Mouse (Mus musculus): Measurements from ENCODE around the gene Vapa.
A peak's percentile ranks its signal among the peaks of the same experiment; 100 is the strongest.
"Not testable (repeated sequence)": the region's sequence is repeated elsewhere in the genome, so short reads cannot be mapped to it uniquely, and the experiment has no call there.

The Vapa gene

GRCm38 (mm10) chr17:65613463-65614412, at the start of gene Vapa:
Gene Vapa (minus strand): TSS chr17:65613555.
- peak; percentile 98 for DNase-seq (ENCODE audit: extremely low spot score, low spot score)

- DNase-seq (ENCODE audit: extremely low spot score, low spot score), result no peak
Observed at GRCm38 (mm10) chr17:65662662-65663061, 49.3 kb upstream of the Vapa start.

- no peak for DNase-seq (ENCODE audit: extremely low spot score, low spot score)
Observed at GRCm38 (mm10) chr17:65658416-65658815, 45.1 kb upstream of the Vapa start.

DNA sequence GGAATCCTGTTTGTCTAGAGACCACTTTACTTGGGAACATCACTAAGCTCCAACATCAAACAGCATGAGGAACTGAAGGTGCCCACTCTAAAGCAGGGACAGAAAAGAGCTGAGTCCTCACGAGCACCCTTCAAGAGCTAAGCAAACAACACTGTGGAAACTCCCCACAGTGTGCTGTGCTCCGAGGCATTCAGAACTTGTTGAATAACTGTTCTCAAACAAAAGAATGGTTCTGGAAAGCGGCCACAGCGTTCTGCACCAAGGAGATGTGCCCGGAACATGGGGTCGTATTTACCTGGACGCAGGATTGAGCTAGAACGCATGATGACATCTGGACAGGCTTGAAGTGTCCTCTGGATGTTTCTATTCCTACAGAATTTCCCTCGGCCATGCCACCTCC, 44.6 kb upstream of the Vapa start:
- DNase-seq (ENCODE audit: extremely low spot score, low spot score), result no peak

DNA sequence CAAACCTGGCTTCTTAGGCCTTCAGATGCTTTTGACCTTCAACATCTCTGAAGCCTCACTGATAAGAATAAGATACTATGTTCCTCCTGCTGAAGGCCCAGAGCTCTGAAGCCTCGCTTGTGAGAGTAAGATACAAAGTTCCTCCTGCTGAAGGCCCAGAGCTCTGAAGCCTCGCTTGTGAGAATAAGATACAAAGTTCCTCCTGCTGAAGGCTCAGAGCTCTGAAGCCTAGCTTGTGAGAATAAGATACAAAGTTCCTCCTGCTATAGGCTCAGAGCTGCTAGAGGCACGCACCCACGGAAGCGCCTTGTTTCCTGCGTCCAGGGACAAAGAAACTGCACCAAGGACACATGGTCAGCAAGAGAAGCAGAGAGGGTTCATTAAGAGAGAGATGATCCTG, 43.4 kb upstream of the Vapa start:
- no peak for DNase-seq (ENCODE audit: extremely low spot score, low spot score)

GRCm38 (mm10) chr17:65656076-65656475, 42.7 kb upstream of the Vapa start:
- no peak for DNase-seq (ENCODE audit: extremely low spot score, low spot score)

DNA sequence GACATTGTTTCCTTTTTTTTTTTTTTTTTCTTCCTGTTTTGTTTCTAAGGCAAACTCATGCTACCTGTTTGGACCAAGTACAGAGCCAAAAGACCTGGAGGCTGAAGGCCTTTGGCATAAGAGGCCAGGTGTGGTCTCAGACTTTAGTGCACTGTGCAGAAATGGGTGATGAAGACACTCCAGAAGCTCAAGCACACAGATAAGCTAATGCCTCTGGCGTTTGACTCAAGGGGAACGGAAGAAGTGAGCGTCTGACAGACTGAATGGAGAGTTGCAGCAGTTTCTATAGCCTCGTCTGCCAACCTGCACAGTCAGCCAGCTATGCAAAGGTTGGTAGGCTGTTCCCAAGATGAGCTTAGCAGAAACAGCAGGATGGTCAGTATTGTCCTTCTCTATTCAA, 42.3 kb upstream of the Vapa start:
- no peak for DNase-seq (ENCODE audit: extremely low spot score, low spot score)

GRCm38 (mm10) chr17:65650598-65650997, 37.2 kb upstream of the Vapa start:
- DNase-seq (ENCODE audit: extremely low spot score, low spot score), result no peak

GRCm38 (mm10) chr17:65649175-65649493, 35.8 kb upstream of the Vapa start:
- DNase-seq (ENCODE audit: extremely low spot score, low spot score), result no peak

DNA sequence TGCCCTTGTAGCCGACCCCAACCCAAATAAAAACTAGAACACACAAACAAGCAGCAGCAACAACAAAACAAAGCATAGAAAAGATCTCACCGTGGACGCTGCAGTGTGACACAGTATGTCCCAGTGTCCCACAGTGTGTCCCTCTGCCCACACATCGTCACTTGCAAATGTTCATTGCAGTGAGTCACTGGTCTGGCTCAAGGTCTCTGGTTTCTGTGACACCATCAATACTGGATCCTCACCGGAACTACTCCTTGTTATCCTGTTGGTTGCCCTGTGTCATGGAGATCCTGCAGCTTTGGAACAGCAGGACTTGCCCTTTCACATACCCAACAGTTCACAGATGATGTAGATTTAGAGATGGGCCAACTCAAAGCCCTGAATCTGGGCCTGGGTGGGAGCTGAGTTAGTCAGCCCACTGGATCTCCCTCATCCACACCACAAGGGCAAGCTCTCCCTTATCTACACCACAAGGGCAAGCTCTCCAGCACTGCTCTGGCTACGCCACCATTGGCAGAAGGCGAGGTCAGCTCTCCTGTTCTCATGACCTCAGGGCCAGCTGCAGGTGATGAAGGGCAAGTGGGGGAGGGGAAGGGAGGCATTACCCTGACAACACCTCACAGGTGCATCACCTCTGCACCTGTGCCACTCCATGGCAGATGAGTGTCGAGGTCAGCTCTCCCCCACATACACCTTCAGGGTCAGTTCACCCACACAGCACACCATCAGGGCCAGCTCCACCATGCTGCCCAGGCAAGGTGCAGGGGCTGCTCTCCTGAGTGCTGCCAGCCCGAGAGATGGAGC, 35.2 kb upstream of the Vapa start:
- DNase-seq (ENCODE audit: extremely low spot score, low spot score), result no peak

DNA sequence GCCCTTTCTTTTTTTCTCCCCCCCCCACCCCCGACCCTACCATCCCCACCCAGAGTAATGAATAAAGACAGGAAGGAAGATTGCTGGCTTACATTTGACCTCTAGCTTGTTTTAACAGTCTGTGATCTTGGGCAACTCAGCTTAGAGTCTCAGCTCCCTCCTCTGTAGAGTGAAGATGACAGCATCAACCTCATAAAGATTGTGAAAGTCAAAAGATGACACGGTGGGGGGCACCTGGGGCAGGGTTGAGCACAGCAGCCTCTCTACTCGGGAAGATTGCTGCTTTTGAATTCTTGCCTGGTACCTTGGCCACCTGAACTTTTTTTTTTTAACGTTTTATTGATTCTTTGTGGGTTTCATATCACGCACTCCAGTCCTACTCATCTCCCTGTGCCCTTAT, 34.6 kb upstream of the Vapa start:
- no peak for DNase-seq (ENCODE audit: extremely low spot score, low spot score)

GRCm38 (mm10) chr17:65647226-65647625, 33.9 kb upstream of the Vapa start:
- no peak for DNase-seq (ENCODE audit: extremely low spot score, low spot score)

DNA sequence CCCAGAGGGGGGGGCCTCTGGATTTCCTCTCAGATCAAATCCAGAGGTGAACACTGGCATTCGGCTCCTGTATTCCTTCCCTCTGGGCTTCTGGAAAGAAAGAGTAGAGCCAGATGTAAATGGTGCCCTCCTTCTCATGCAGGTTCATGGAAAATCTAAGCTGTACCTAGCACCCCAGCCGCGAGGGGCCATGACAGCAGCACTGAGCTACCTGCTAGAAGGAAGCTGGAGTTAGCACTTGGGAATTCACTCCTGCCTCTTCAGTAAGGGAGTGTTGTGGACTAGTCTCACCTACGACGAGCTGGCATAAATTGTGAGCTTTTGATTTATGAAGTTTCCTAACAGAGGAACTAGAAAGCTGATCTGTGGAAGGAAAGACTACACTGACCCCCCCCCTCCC, 30.2 kb upstream of the Vapa start:
- DNase-seq (ENCODE audit: extremely low spot score, low spot score), result no peak

DNA sequence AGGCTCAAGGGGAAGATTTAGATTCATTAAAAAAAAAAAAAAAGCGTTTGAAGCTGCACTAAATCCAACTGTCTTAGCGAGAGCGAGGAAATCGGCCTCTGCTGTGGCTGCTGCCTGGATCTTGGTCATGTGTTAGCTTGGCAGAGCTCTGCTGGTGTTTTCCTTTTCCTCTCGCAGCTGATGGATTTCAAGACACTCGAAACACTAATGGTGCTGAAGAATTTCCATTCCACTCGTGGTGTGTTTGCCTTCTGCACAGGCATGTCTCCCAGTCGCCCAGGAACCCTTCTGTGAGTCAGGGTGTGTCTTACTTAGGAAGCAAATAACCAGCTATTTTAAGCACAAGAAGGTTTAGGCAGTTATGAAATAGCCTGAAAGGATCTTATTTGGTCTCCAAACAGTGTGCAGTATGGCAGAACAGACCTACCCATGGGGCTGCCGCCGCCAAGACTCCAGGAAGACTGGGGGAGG, 29.7 kb upstream of the Vapa start:
- no peak for DNase-seq (ENCODE audit: extremely low spot score, low spot score)

DNA sequence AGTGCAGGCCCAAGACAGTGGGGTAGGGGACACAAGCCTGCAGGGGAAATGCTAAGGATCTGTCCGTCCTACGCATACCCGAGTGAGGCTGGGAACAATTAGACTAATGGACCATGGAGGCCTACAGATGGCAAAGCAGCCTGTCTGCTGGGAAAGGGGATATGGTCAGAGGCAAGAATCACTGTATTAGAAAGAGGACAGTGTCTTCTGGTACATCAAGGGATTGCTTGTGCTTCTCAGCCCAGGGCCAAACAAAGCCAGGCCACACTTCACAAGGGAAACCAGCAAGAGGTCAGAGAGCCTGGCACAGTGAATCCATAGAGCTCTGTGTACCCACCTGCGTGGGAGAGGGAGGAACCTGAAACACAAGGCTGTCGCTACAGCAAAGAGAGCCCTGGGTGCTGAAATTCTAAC, 29.2 kb upstream of the Vapa start:
- DNase-seq (ENCODE audit: extremely low spot score, low spot score), result no peak

DNA sequence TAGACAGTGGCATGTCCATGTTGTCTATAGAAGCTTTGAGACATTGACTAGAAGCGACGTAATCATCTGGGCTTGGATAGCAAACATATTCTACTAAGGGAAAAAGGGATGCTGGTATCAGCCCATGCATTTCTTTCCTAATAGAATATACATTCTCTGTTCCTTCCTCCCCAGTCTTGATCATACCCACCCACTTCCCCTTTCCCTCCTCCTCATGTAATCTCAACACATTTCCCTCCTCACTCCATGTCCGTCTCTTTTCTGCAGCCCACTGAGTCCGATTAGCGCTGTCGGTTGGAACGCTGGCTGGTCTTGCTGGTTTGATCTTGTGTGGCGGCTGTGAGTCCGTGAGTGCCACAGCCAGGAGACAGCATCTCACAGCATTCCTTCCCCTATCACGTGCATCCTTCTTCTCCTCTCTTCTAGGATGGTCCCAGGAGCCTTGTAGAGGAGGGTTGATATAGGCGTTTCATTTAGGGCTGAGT, 28.4 kb upstream of the Vapa start, which contains the start of gene Txndc2:
TSS of gene Txndc2 (minus strand) at position 435 of the 485 bp plus-strand sequence.
- DNase-seq (ENCODE audit: extremely low spot score, low spot score), result no peak

GRCm38 (mm10) chr17:65639144-65639543, 25.8 kb upstream of the Vapa start:
- no peak for DNase-seq (ENCODE audit: extremely low spot score, low spot score)

DNA sequence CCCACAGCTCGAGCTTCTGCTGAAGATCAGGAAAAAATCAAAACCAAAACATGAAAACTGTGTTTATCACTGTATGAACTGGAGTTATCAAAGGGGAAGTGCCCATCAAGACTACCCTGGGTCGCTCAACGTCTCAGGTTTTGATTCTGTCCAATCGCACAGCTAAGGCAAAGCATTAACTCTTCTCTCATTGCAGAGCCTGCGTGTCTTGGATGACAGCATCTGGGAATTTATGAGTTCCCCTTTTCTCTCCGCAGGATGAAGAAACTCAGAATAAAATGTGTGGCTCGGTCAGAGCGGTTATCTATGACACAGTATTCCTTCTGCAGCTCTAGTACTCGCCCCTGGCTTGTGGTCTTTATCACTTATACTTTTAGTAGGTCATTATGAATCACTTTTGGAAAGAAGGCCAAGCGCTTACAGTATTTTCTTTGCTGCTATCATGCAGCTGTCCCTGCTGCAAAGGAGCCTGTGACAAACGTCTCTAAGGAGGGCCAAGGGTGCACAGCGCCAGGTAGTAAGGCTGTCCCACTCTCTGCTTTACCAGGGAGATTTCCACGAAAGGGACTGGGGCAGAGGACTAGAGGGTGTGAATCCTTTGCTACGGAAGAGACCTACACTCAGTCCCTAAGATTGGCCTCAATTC, 22.5 kb upstream of the Vapa start:
- DNase-seq (ENCODE audit: extremely low spot score, low spot score), result no peak

- no peak for DNase-seq (ENCODE audit: extremely low spot score, low spot score)
Observed at GRCm38 (mm10) chr17:65629943-65630342, 16.6 kb upstream of the Vapa start.

GRCm38 (mm10) chr17:65628823-65629532, 15.6 kb upstream of the Vapa start:
- DNase-seq (ENCODE audit: extremely low spot score, low spot score), result not testable (repeated sequence)

DNA sequence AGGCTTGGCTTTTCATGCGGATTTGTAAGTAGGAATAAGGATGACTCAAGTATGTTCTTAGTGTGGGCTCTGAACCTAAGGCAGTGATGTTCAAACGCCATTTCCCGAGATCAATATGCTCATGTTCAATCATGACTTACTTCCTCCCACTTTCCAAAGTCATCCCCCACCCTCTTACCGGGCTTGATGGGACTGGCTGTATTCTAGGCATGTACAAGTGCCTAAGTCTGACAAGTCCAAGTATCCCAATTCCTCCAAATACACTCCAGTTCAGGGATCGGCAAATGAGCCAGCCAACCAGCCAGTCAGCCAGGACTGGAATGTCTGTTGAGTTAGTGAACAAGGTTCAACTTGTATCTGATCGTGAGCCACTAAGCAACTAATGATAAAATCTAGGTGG, 12.9 kb upstream of the Vapa start:
- DNase-seq (ENCODE audit: extremely low spot score, low spot score), result no peak
